Comparison of ENCODE assay signal across 8 mouse cellular contexts in the genomic region with DNA sequence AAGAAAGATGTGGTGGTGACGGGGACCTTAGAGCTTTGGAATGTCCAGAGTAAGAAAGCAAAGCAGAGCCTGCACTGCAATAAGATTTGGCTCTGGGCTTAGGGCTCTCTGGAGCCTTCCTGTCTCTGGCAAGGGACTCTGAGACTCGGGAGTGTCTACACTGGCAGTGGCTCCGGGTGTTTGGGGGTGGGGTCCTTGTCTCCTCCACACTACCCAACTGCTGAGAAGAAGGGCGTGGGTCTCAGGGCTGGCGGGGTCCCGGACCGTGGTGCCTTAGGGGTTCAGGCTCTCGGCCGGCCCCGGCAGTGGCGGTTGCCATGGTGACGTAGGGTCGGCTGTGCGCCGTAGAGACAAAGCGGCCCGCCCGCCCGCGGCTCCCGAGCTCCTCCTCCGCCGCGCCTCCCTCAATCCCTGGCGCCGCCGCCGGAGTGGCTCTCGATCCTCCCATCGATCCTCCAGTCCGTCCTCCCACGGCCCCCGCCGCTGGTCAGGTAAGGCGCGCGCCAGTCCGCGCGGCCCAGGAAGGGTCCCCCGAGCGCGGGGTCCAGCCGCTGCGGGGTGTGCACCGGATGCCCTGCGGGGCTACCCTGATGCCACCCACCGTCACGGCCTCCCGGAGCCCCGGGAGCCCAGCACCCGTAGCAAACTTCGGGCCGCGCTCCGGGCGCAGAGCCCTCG. TPM values are rescaled to one million over a fixed set of nuclear protein-coding genes. Genes with fewer than 3 reads are reported as not detected.
DNase-seq lines count a peak whose midpoint lies in the region; ATAC-seq and TF ChIP-seq lines count a peak whose summit lies in the region.

A gene (plus strand): TSS at position 134 of the 678 bp plus-strand sequence.

- H3K4me1 ChIP-seq in megakaryocyte, embryonic 14.5 days: peaks cover 18% of the 10 kb centered on the region
- H3K4me1 ChIP-seq in limb, embryonic 10.5 days: peaks cover 20% of the 10 kb centered on the region
- H3K4me1 ChIP-seq in midbrain, embryonic 12.5 days: peaks cover 8% of the 10 kb centered on the region
- peaks cover 3% of the 10 kb centered on the region; the same call in 1 of the 2 replicates for H3K4me1 ChIP-seq in small intestine, adult 2 months (ENCODE audit: control insufficient read depth, insufficient read depth, insufficient read length, low read length)

- H3K9me3 ChIP-seq in megakaryocyte, embryonic 14.5 days: no peaks in the 10 kb centered on the region
- no peaks in the 10 kb centered on the region for H3K9me3 ChIP-seq in limb, embryonic 10.5 days (replicated peaks)
- no peaks in the 10 kb centered on the region for H3K9me3 ChIP-seq in midbrain, embryonic 12.5 days

- H3K27me3 ChIP-seq in megakaryocyte, embryonic 14.5 days (replicated peaks): peaks cover 64% of the 10 kb centered on the region
- peaks cover 19% of the 10 kb centered on the region for H3K27me3 ChIP-seq in limb, embryonic 10.5 days (ENCODE audit: low read depth, poor library complexity, severe bottlenecking)
- H3K27me3 ChIP-seq in midbrain, embryonic 12.5 days: 0 out of 2 replicates have a peak, but pooled peaks cover 3% of the 10 kb centered on the region
- peaks cover 27% of the 10 kb centered on the region for H3K27me3 ChIP-seq in small intestine, adult 2 months (ENCODE audit: control insufficient read depth, insufficient read depth, low read length)

- peak; percentile 88 for DNase-seq in embryo, embryonic 9.5 days (ENCODE audit: extremely low spot score)
- DNase-seq in heart, adult 11 months: peak; percentile 96
- peak; percentile 34 for DNase-seq in kidney, adult 11 months
- peak; percentile 90 for DNase-seq in limb, embryonic 10.5 days (ENCODE audit: low spot score)

- peak within 1 kb of the TSS; percentile 88 for H3K4me3 ChIP-seq in megakaryocyte, embryonic 14.5 days (replicated peaks)
- H3K4me3 ChIP-seq in limb, embryonic 10.5 days: peak within 1 kb of the TSS; percentile 87
- H3K4me3 ChIP-seq in midbrain, embryonic 12.5 days: peak within 1 kb of the TSS; percentile 77
- H3K4me3 ChIP-seq in small intestine, adult 2 months (ENCODE audit: low read depth, low read length): peak within 1 kb of the TSS; percentile 63

- peak within 1 kb of the TSS; percentile 91 for H3K27ac ChIP-seq in limb, embryonic 10.5 days
- H3K27ac ChIP-seq in midbrain, embryonic 12.5 days (replicated peaks): peak within 1 kb of the TSS; percentile 75
- H3K27ac ChIP-seq in small intestine, adult 2 months (ENCODE audit: insufficient read depth, low read depth, low read length): no peak within 1 kb of the TSS

- no peak for ATAC-seq in megakaryocyte, adult 5-6 weeks (ENCODE audit: poor library complexity, severe bottlenecking)
- peak; percentile 98 for ATAC-seq in midbrain, embryonic 12.5 days (ENCODE audit: low FRiP score, low read depth)

- H3K9ac ChIP-seq in midbrain, embryonic 12.5 days (replicated peaks): peak within 1 kb of the TSS; percentile 82

- TF ChIP-seq POLR2A in small intestine, adult 2 months (IDR thresholded peaks at IDR 0.05; ENCODE audit: low read depth, low read length): no peak

- no peak for TF ChIP-seq CTCF in small intestine, adult 2 months (IDR thresholded peaks at IDR 0.05; ENCODE audit: extremely low read depth, insufficient read length, insufficient replicate concordance, low read depth, low read length)

- no peaks in the 10 kb centered on the region for H3K36me3 ChIP-seq in megakaryocyte, embryonic 14.5 days (replicated peaks; ENCODE audit: low read length)
- no peaks in the 10 kb centered on the region for H3K36me3 ChIP-seq in limb, embryonic 10.5 days
- no peaks in the 10 kb centered on the region for H3K36me3 ChIP-seq in midbrain, embryonic 12.5 days
- H3K36me3 ChIP-seq in small intestine, adult 2 months (ENCODE audit: control insufficient read depth, insufficient read depth, low read length): no peaks in the 10 kb centered on the region

- under 1% methylated on average over 58 of the region's 58 CpGs for WGBS in limb, embryonic 10.5 days
- WGBS in midbrain, embryonic 12.5 days: under 1% methylated on average over 55 of the region's 58 CpGs
- WGBS in small intestine, adult 2 months: 2% methylated on average over 51 of the region's 58 CpGs

- peak within 1 kb of the TSS; percentile 83 for H3K4me2 ChIP-seq in midbrain, embryonic 12.5 days (replicated peaks)

RNA-seq across cellular contexts. Expression of the gene that starts here (rescaled TPM):
- polyA plus RNA-seq in megakaryocyte, embryonic 14.5 days (2012; ENCODE audit: insufficient read depth, low replicate concordance): not detected in 2 replicates
- total RNA-seq in megakaryocyte, adult 5-6 weeks (2015): not detected in 2 replicates
- not detected in 2 replicates for total RNA-seq in megakaryocyte, adult 5-6 weeks (2017)
- polyA plus RNA-seq in limb, embryonic 10.5 days (2016; fragmentation: Nextera tagmentation; extraction: Ambion mirVana): 3.2 and 5.5 TPM in 2 replicates
- 12.7 and 14.5 TPM in 2 replicates for polyA plus RNA-seq in midbrain, embryonic 12.5 days (2016; fragmentation: Nextera tagmentation; extraction: Ambion mirVana)
- polyA plus RNA-seq in small intestine, adult 2 months (2012; rRNA removed): 0.03 and 0.05 TPM in 2 replicates

Comparison
In these comparisons a context has a peak if more than half of its experiments do, and no peak if none do; other contexts are left out.
1. DNase-seq: peak in every context shown above with its lines; median percentile 96 in heart, adult 11 months; 90 in limb, embryonic 10.5 days; 88 in embryo, embryonic 9.5 days; 34 in kidney, adult 11 months.